Mouse (Mus musculus): ENCODE results near the gene E430018J23Rik. TPM values are rescaled to one million over a fixed set of nuclear protein-coding genes. Genes with fewer than 3 reads are reported as not detected.
"Not testable (repeated sequence)": the region's sequence is repeated elsewhere in the genome, so short reads cannot be mapped to it uniquely, and the experiment has no call there.

E430018J23Rik gene
- polyA plus RNA-seq, 1 experiment from 2014 or later, result 8.0 TPM

- no peak for ATAC-seq (ENCODE audit: low FRiP score, low TSS enrichment)
- Histone ChIP-seq H3K9me3 (ENCODE audit: control insufficient read depth, low read length) (no peaks in the 10 kb centered on the region), H3K27ac (ENCODE audit: low read depth, low read length) (no peak overlapping the region), H3K9ac (ENCODE audit: low read depth, low read length) (no peak overlapping the region), H3K4me1 (ENCODE audit: control insufficient read depth, insufficient read depth, low read length) (no peaks in the 10 kb centered on the region), H3K27me3 (ENCODE audit: control insufficient read depth, insufficient read depth, low read length) (no peaks in the 10 kb centered on the region), H3K36me3 (ENCODE audit: control insufficient read depth, insufficient read depth, low read length) (no peaks in the 10 kb centered on the region), H3K4me2 (replicated peaks; ENCODE audit: low read depth, low read length) (no peak overlapping the region), H3K4me3 (ENCODE audit: low read length) (no peak overlapping the region)
- WGBS, result 84% methylated on average over 2 of the region's 2 CpGs
Measured at GRCm38 (mm10) chr7:127411418-127411817, 18.0 kb upstream of the E430018J23Rik start.

GRCm38 (mm10) chr7:127406002-127406987, 12.9 kb upstream of the E430018J23Rik start, which contains the start of gene Zfp764:
Gene Zfp764 (minus strand): TSS chr7:127406822.
- H3K4me3 ChIP-seq (ENCODE audit: low read length), result peak within 1 kb of the TSS; percentile 57
- H3K9ac ChIP-seq (ENCODE audit: low read depth, low read length), result peak within 1 kb of the TSS; percentile 74
- not testable (repeated sequence) for H3K36me3 ChIP-seq (ENCODE audit: control insufficient read depth, insufficient read depth, low read length); H3K9me3 ChIP-seq (ENCODE audit: control insufficient read depth, low read length); H3K4me1 ChIP-seq (ENCODE audit: control insufficient read depth, insufficient read depth, low read length); H3K27me3 ChIP-seq (ENCODE audit: control insufficient read depth, insufficient read depth, low read length)
- H3K27ac ChIP-seq (ENCODE audit: low read depth, low read length), result peak within 1 kb of the TSS; percentile 59; the same call in 1 of the 2 replicates
- WGBS, result 5% methylated on average over 40 of the region's 40 CpGs
- ATAC-seq (ENCODE audit: low FRiP score, low TSS enrichment), result peak; percentile 89
- peak within 1 kb of the TSS; percentile 86 for H3K4me2 ChIP-seq (replicated peaks; ENCODE audit: low read depth, low read length)

GRCm38 (mm10) chr7:127404101-127404500, 10.7 kb upstream of the E430018J23Rik start:
- H3K4me3 ChIP-seq (ENCODE audit: low read length); H3K36me3 ChIP-seq (ENCODE audit: control insufficient read depth, insufficient read depth, low read length); H3K27me3 ChIP-seq (ENCODE audit: control insufficient read depth, insufficient read depth, low read length); H3K9me3 ChIP-seq (ENCODE audit: control insufficient read depth, low read length); H3K9ac ChIP-seq (ENCODE audit: low read depth, low read length); H3K4me1 ChIP-seq (ENCODE audit: control insufficient read depth, insufficient read depth, low read length); ATAC-seq (ENCODE audit: low FRiP score, low TSS enrichment); H3K27ac ChIP-seq (ENCODE audit: low read depth, low read length); H3K4me2 ChIP-seq (replicated peaks; ENCODE audit: low read depth, low read length): not testable (repeated sequence)
- 83% methylated on average over 6 of the region's 6 CpGs for WGBS

- Histone ChIP-seq H3K4me3 (ENCODE audit: low read length) (no peak overlapping the region), H3K4me2 (replicated peaks; ENCODE audit: low read depth, low read length) (no peak overlapping the region), H3K36me3 (ENCODE audit: control insufficient read depth, insufficient read depth, low read length) (no peaks in the 10 kb centered on the region), H3K4me1 (ENCODE audit: control insufficient read depth, insufficient read depth, low read length) (no peaks in the 10 kb centered on the region), H3K9me3 (ENCODE audit: control insufficient read depth, low read length) (no peaks in the 10 kb centered on the region), H3K9ac (ENCODE audit: low read depth, low read length) (no peak overlapping the region), H3K27ac (ENCODE audit: low read depth, low read length) (no peak overlapping the region), H3K27me3 (ENCODE audit: control insufficient read depth, insufficient read depth, low read length) (no peaks in the 10 kb centered on the region)
- no peak for ATAC-seq (ENCODE audit: low FRiP score, low TSS enrichment)
- WGBS, result 39% methylated on average over 2 of the region's 2 CpGs
Measured at GRCm38 (mm10) chr7:127402980-127403379, 9.6 kb upstream of the E430018J23Rik start.

GRCm38 (mm10) chr7:127400355-127400754, 6.9 kb upstream of the E430018J23Rik start:
- 58% methylated on average over 3 of the region's 3 CpGs for WGBS
- Histone ChIP-seq H3K9ac (ENCODE audit: low read depth, low read length) (no peak overlapping the region), H3K9me3 (ENCODE audit: control insufficient read depth, low read length) (no peaks in the 10 kb centered on the region), H3K27me3 (ENCODE audit: control insufficient read depth, insufficient read depth, low read length) (no peaks in the 10 kb centered on the region), H3K4me2 (replicated peaks; ENCODE audit: low read depth, low read length) (no peak overlapping the region), H3K36me3 (ENCODE audit: control insufficient read depth, insufficient read depth, low read length) (no peaks in the 10 kb centered on the region), H3K4me3 (ENCODE audit: low read length) (no peak overlapping the region), H3K4me1 (ENCODE audit: control insufficient read depth, insufficient read depth, low read length) (no peaks in the 10 kb centered on the region), H3K27ac (ENCODE audit: low read depth, low read length) (no peak overlapping the region)
- no peak for ATAC-seq (ENCODE audit: low FRiP score, low TSS enrichment)

GRCm38 (mm10) chr7:127393944-127394333, 510 bp upstream of the E430018J23Rik start:
- Histone ChIP-seq H3K4me2 (replicated peaks; ENCODE audit: low read depth, low read length) (peak overlapping the region; percentile 85), H3K9me3 (ENCODE audit: control insufficient read depth, low read length) (no peaks in the 10 kb centered on the region), H3K36me3 (ENCODE audit: control insufficient read depth, insufficient read depth, low read length) (peaks cover 5% of the 10 kb centered on the region), H3K4me1 (ENCODE audit: control insufficient read depth, insufficient read depth, low read length) (peaks cover 9% of the 10 kb centered on the region; the same call in 1 of the 2 replicates), H3K27ac (ENCODE audit: low read depth, low read length) (peak overlapping the region; percentile 30), H3K4me3 (ENCODE audit: low read length) (peak overlapping the region; percentile 75), H3K27me3 (ENCODE audit: control insufficient read depth, insufficient read depth, low read length) (no peaks in the 10 kb centered on the region), H3K9ac (ENCODE audit: low read depth, low read length) (peak overlapping the region; percentile 57; the same call in 1 of the 2 replicates)
- ATAC-seq (ENCODE audit: low FRiP score, low TSS enrichment), result peak; percentile 8; the same call in 1 of the 2 replicates
- 18% methylated on average over 7 of the region's 7 CpGs for WGBS

GRCm38 (mm10) chr7:127392251-127392824, 1.1 kb downstream of the E430018J23Rik start:
- H3K9ac ChIP-seq (ENCODE audit: low read depth, low read length), result peak overlapping the region; percentile 78; the same call in 1 of the 2 replicates
- H3K36me3 ChIP-seq (ENCODE audit: control insufficient read depth, insufficient read depth, low read length), result peaks cover 5% of the 10 kb centered on the region
- H3K27ac ChIP-seq (ENCODE audit: low read depth, low read length), result no peak overlapping the region
- peaks cover 9% of the 10 kb centered on the region; the same call in 1 of the 2 replicates for H3K4me1 ChIP-seq (ENCODE audit: control insufficient read depth, insufficient read depth, low read length)
- no peaks in the 10 kb centered on the region for H3K9me3 ChIP-seq (ENCODE audit: control insufficient read depth, low read length)
- no peaks in the 10 kb centered on the region for H3K27me3 ChIP-seq (ENCODE audit: control insufficient read depth, insufficient read depth, low read length)
- H3K4me2 ChIP-seq (replicated peaks; ENCODE audit: low read depth, low read length), result peak overlapping the region; percentile 85
- 86% methylated on average over 8 of the region's 8 CpGs for WGBS
- no peak for ATAC-seq (ENCODE audit: low FRiP score, low TSS enrichment)
- peak overlapping the region; percentile 75; the same call in 1 of the 2 replicates for H3K4me3 ChIP-seq (ENCODE audit: low read length)

- no peaks in the 10 kb centered on the region for H3K9me3 ChIP-seq (ENCODE audit: control insufficient read depth, low read length)
- H3K27ac ChIP-seq (ENCODE audit: low read depth, low read length), result no peak overlapping the region
- WGBS, result 94% methylated on average over 16 of the region's 16 CpGs
- peaks cover 9% of the 10 kb centered on the region; the same call in 1 of the 2 replicates for H3K4me1 ChIP-seq (ENCODE audit: control insufficient read depth, insufficient read depth, low read length)
- peaks cover 5% of the 10 kb centered on the region for H3K36me3 ChIP-seq (ENCODE audit: control insufficient read depth, insufficient read depth, low read length)
- H3K9ac ChIP-seq (ENCODE audit: low read depth, low read length), result no peak overlapping the region
- H3K4me2 ChIP-seq (replicated peaks; ENCODE audit: low read depth, low read length), result no peak overlapping the region
- no peak overlapping the region for H3K4me3 ChIP-seq (ENCODE audit: low read length)
- no peak for ATAC-seq (ENCODE audit: low FRiP score, low TSS enrichment)
- no peaks in the 10 kb centered on the region for H3K27me3 ChIP-seq (ENCODE audit: control insufficient read depth, insufficient read depth, low read length)
Measured at GRCm38 (mm10) chr7:127391538-127391937, 1.9 kb downstream of the E430018J23Rik start.

GRCm38 (mm10) chr7:127390306-127390705, 3.1 kb downstream of the E430018J23Rik start:
- peaks cover 9% of the 10 kb centered on the region; the same call in 1 of the 2 replicates for H3K4me1 ChIP-seq (ENCODE audit: control insufficient read depth, insufficient read depth, low read length)
- no peak overlapping the region for H3K4me3 ChIP-seq (ENCODE audit: low read length)
- no peak for ATAC-seq (ENCODE audit: low FRiP score, low TSS enrichment)
- H3K27me3 ChIP-seq (ENCODE audit: control insufficient read depth, insufficient read depth, low read length), result no peaks in the 10 kb centered on the region
- no peak overlapping the region for H3K27ac ChIP-seq (ENCODE audit: low read depth, low read length)
- no peaks in the 10 kb centered on the region for H3K9me3 ChIP-seq (ENCODE audit: control insufficient read depth, low read length)
- WGBS, result 73% methylated on average over 7 of the region's 7 CpGs
- no peak overlapping the region for H3K9ac ChIP-seq (ENCODE audit: low read depth, low read length)
- no peak overlapping the region for H3K4me2 ChIP-seq (replicated peaks; ENCODE audit: low read depth, low read length)
- peaks cover 5% of the 10 kb centered on the region for H3K36me3 ChIP-seq (ENCODE audit: control insufficient read depth, insufficient read depth, low read length)

All from kidney, embryonic 14.5 days (tissue).